Mouse (Mus musculus): Measurements from ENCODE around the gene Gm7168. TPM values are rescaled to one million over a fixed set of nuclear protein-coding genes. Genes with fewer than 3 reads are reported as not detected.
"Not testable (repeated sequence)": the region's sequence is repeated elsewhere in the genome, so short reads cannot be mapped to it uniquely, and the experiment has no call there.

Gm7168 gene
- not detected in 2 replicates for polyA plus RNA-seq (2015; fragmentation: Nextera tagmentation; extraction: Ambion mirVana)

DNA sequence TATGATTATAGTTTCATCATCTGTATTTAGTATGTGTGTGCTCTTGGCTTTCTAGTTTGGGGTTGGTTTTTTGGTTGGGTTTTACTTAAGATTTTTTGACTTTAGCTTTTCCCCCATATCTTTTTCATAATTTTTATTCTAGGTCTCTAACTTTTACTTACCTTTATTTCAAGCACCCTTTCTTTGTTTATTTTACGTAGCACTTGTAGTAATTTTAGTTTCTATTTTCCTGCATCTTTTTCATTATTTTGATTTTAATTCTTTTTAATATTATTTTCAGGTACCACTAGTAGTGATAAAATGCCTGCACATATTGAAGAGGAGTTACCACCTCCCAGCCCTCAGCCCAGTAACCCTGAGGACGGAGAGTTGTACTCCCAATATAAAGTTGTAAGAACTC is at the start of gene Gm7168:
Gene Gm7168 (plus strand): TSS at position 301 of the 400 bp plus-strand sequence.
- not testable (repeated sequence) for H3K4me1 ChIP-seq; H3K4me3 ChIP-seq (replicated peaks); H3K27me3 ChIP-seq; H3K27ac ChIP-seq (replicated peaks); ATAC-seq (ENCODE audit: insufficient number of reproducible peaks, low FRiP score, low TSS enrichment, low read depth); H3K36me3 ChIP-seq; H3K9ac ChIP-seq; H3K9me3 ChIP-seq (replicated peaks); H3K4me2 ChIP-seq (replicated peaks)
- WGBS, result 88% methylated on average over 1 of the region's 2 CpGs

GRCm38 (mm10) chr17:13898838-13899237 is 49.3 kb upstream of the Gm7168 start:
- H3K4me1 ChIP-seq, result no peaks in the 10 kb centered on the region
- H3K36me3 ChIP-seq, result peaks cover 28% of the 10 kb centered on the region
- H3K27me3 ChIP-seq, result no peaks in the 10 kb centered on the region
- 83% methylated on average over 17 of the region's 17 CpGs for WGBS
- H3K4me3 ChIP-seq (replicated peaks), result no peak overlapping the region
- no peak overlapping the region for H3K9ac ChIP-seq
- H3K9me3 ChIP-seq (replicated peaks), result no peaks in the 10 kb centered on the region
- no peak overlapping the region for H3K27ac ChIP-seq (replicated peaks)
- H3K4me2 ChIP-seq (replicated peaks), result no peak overlapping the region
- ATAC-seq (ENCODE audit: insufficient number of reproducible peaks, low FRiP score, low TSS enrichment, low read depth), result no peak

- Histone ChIP-seq H3K9ac (no peak overlapping the region), H3K27ac (replicated peaks) (0 out of 2 replicates have a peak overlapping the region, but pooled peaks have one; percentile 11), H3K9me3 (replicated peaks) (no peaks in the 10 kb centered on the region), H3K27me3 (no peaks in the 10 kb centered on the region), H3K4me1 (no peaks in the 10 kb centered on the region), H3K4me3 (replicated peaks) (no peak overlapping the region), H3K36me3 (peaks cover 31% of the 10 kb centered on the region), H3K4me2 (replicated peaks) (no peak overlapping the region)
- WGBS, result 82% methylated on average over 7 of the region's 7 CpGs
- no peak for ATAC-seq (ENCODE audit: insufficient number of reproducible peaks, low FRiP score, low TSS enrichment, low read depth)
Observed at GRCm38 (mm10) chr17:13899241-13899640, 48.9 kb upstream of the Gm7168 start.

DNA sequence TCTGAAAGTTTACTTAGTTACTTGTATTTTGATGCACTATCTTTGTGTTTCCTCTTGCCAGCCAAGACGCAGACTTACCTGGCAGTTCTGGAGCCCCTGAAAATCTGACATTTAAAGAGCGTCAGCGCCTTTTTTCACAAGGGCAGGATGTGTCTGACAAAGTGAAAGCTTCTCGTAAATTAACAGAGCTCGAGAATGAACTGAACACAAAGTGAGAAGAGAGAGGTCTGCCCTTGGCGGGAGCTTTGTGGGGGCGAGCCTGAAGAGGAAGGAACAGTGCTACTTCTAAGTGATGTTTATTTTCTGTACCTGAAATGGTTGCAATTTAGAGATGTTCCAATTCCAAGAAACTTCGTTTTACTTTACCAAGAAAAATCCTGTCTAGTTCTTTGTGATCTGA is 44.4 kb upstream of the Gm7168 start:
- ATAC-seq (ENCODE audit: insufficient number of reproducible peaks, low FRiP score, low TSS enrichment, low read depth), result no peak
- 88% methylated on average over 8 of the region's 8 CpGs for WGBS
- H3K27me3 ChIP-seq, result no peaks in the 10 kb centered on the region
- no peak overlapping the region for H3K4me2 ChIP-seq (replicated peaks)
- peaks cover 22% of the 10 kb centered on the region for H3K36me3 ChIP-seq
- H3K27ac ChIP-seq (replicated peaks), result no peak overlapping the region
- no peaks in the 10 kb centered on the region for H3K4me1 ChIP-seq
- no peaks in the 10 kb centered on the region for H3K9me3 ChIP-seq (replicated peaks)
- H3K9ac ChIP-seq, result no peak overlapping the region
- no peak overlapping the region for H3K4me3 ChIP-seq (replicated peaks)

- peaks cover 11% of the 10 kb centered on the region for H3K36me3 ChIP-seq
- no peaks in the 10 kb centered on the region for H3K9me3 ChIP-seq (replicated peaks)
- H3K4me1 ChIP-seq, result no peaks in the 10 kb centered on the region
- no peak overlapping the region for H3K27ac ChIP-seq (replicated peaks)
- no peak for ATAC-seq (ENCODE audit: insufficient number of reproducible peaks, low FRiP score, low TSS enrichment, low read depth)
- no peak overlapping the region for H3K4me2 ChIP-seq (replicated peaks)
- H3K27me3 ChIP-seq, result no peaks in the 10 kb centered on the region
- H3K4me3 ChIP-seq (replicated peaks), result no peak overlapping the region
- H3K9ac ChIP-seq, result no peak overlapping the region
- WGBS, result 90% methylated on average over 5 of the region's 5 CpGs
Observed at GRCm38 (mm10) chr17:13907082-13907481, 41.1 kb upstream of the Gm7168 start.

GRCm38 (mm10) chr17:13907681-13908080 is 40.5 kb upstream of the Gm7168 start:
- Histone ChIP-seq H3K4me2 (replicated peaks) (no peak overlapping the region), H3K9ac (no peak overlapping the region), H3K4me3 (replicated peaks) (no peak overlapping the region), H3K27ac (replicated peaks) (no peak overlapping the region), H3K36me3 (peaks cover 11% of the 10 kb centered on the region), H3K4me1 (no peaks in the 10 kb centered on the region), H3K9me3 (replicated peaks) (no peaks in the 10 kb centered on the region), H3K27me3 (no peaks in the 10 kb centered on the region)
- no peak for ATAC-seq (ENCODE audit: insufficient number of reproducible peaks, low FRiP score, low TSS enrichment, low read depth)
- 84% methylated on average over 1 of the region's 1 CpGs for WGBS

GRCm38 (mm10) chr17:13913951-13914350 is 34.2 kb upstream of the Gm7168 start:
- peaks cover 10% of the 10 kb centered on the region for H3K4me1 ChIP-seq
- 24% methylated on average over 4 of the region's 4 CpGs for WGBS
- no peaks in the 10 kb centered on the region for H3K27me3 ChIP-seq
- no peaks in the 10 kb centered on the region for H3K36me3 ChIP-seq
- ATAC-seq (ENCODE audit: insufficient number of reproducible peaks, low FRiP score, low TSS enrichment, low read depth), result no peak
- H3K9me3 ChIP-seq (replicated peaks), result no peaks in the 10 kb centered on the region
- H3K27ac ChIP-seq (replicated peaks), result 0 out of 2 replicates have a peak overlapping the region, but pooled peaks have one; percentile 17
- no peak overlapping the region for H3K9ac ChIP-seq
- no peak overlapping the region for H3K4me3 ChIP-seq (replicated peaks)
- no peak overlapping the region for H3K4me2 ChIP-seq (replicated peaks)

GRCm38 (mm10) chr17:13914531-13914930 is 33.6 kb upstream of the Gm7168 start:
- 0 out of 2 replicates have a peak overlapping the region, but pooled peaks have one; percentile 13 for H3K27ac ChIP-seq (replicated peaks)
- WGBS, result 42% methylated on average over 4 of the region's 4 CpGs
- H3K4me2 ChIP-seq (replicated peaks), result no peak overlapping the region
- H3K36me3 ChIP-seq, result no peaks in the 10 kb centered on the region
- no peak overlapping the region for H3K9ac ChIP-seq
- no peaks in the 10 kb centered on the region for H3K27me3 ChIP-seq
- H3K9me3 ChIP-seq (replicated peaks), result no peaks in the 10 kb centered on the region
- no peak overlapping the region for H3K4me3 ChIP-seq (replicated peaks)
- peak; percentile 34; the same call in 1 of the 2 replicates for ATAC-seq (ENCODE audit: insufficient number of reproducible peaks, low FRiP score, low TSS enrichment, low read depth)
- peaks cover 10% of the 10 kb centered on the region for H3K4me1 ChIP-seq

- no peak overlapping the region for H3K4me2 ChIP-seq (replicated peaks)
- no peak overlapping the region for H3K27ac ChIP-seq (replicated peaks)
- peak; percentile 7; the same call in 1 of the 2 replicates for ATAC-seq (ENCODE audit: insufficient number of reproducible peaks, low FRiP score, low TSS enrichment, low read depth)
- H3K27me3 ChIP-seq, result no peaks in the 10 kb centered on the region
- H3K4me3 ChIP-seq (replicated peaks), result no peak overlapping the region
- no peaks in the 10 kb centered on the region for H3K36me3 ChIP-seq
- H3K4me1 ChIP-seq, result no peaks in the 10 kb centered on the region
- 27% methylated on average over 2 of the region's 2 CpGs for WGBS
- H3K9ac ChIP-seq, result no peak overlapping the region
- no peaks in the 10 kb centered on the region for H3K9me3 ChIP-seq (replicated peaks)
Observed at GRCm38 (mm10) chr17:13920771-13921170, 27.4 kb upstream of the Gm7168 start.

- Histone ChIP-seq H3K9ac (no peak overlapping the region), H3K9me3 (replicated peaks) (no peaks in the 10 kb centered on the region), H3K36me3 (no peaks in the 10 kb centered on the region), H3K27ac (replicated peaks) (no peak overlapping the region), H3K27me3 (no peaks in the 10 kb centered on the region), H3K4me2 (replicated peaks) (no peak overlapping the region), H3K4me1 (no peaks in the 10 kb centered on the region), H3K4me3 (replicated peaks) (no peak overlapping the region)
- 53% methylated on average over 2 of the region's 2 CpGs for WGBS
- no peak for ATAC-seq (ENCODE audit: insufficient number of reproducible peaks, low FRiP score, low TSS enrichment, low read depth)
Observed at GRCm38 (mm10) chr17:13923418-13923817, 24.8 kb upstream of the Gm7168 start.

DNA sequence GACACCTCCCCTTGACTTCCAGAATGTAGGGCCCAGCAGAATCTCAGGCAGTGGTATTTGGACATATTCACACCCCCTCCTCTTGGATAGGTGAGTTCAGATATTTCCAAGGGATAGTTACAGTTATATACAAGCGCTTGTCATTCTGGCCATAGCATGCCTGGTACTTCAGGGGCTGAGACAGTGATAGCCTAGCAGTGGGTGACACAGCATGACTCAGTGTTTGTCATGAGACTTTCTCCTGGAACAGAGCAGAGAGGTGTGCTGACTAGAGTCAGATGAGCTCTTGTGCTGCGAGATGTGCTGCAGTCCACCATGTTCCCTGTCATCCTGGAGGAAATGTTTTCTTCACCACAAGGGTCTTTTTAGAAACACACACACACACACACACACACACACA is 23.6 kb upstream of the Gm7168 start:
- no peak overlapping the region for H3K4me2 ChIP-seq (replicated peaks)
- no peak overlapping the region for H3K27ac ChIP-seq (replicated peaks)
- no peaks in the 10 kb centered on the region for H3K9me3 ChIP-seq (replicated peaks)
- no peak overlapping the region for H3K9ac ChIP-seq
- no peak overlapping the region for H3K4me3 ChIP-seq (replicated peaks)
- 94% methylated on average over 2 of the region's 2 CpGs for WGBS
- H3K36me3 ChIP-seq, result no peaks in the 10 kb centered on the region
- no peaks in the 10 kb centered on the region for H3K27me3 ChIP-seq
- H3K4me1 ChIP-seq, result no peaks in the 10 kb centered on the region
- no peak for ATAC-seq (ENCODE audit: insufficient number of reproducible peaks, low FRiP score, low TSS enrichment, low read depth)

GRCm38 (mm10) chr17:13925931-13926330 is 22.2 kb upstream of the Gm7168 start:
- H3K36me3 ChIP-seq, result no peaks in the 10 kb centered on the region
- H3K4me2 ChIP-seq (replicated peaks), result no peak overlapping the region
- H3K4me1 ChIP-seq, result no peaks in the 10 kb centered on the region
- H3K9me3 ChIP-seq (replicated peaks), result no peaks in the 10 kb centered on the region
- no peak overlapping the region for H3K9ac ChIP-seq
- no peak overlapping the region for H3K4me3 ChIP-seq (replicated peaks)
- no peaks in the 10 kb centered on the region for H3K27me3 ChIP-seq
- WGBS, result 65% methylated on average over 3 of the region's 3 CpGs
- ATAC-seq (ENCODE audit: insufficient number of reproducible peaks, low FRiP score, low TSS enrichment, low read depth), result no peak
- H3K27ac ChIP-seq (replicated peaks), result no peak overlapping the region
